Mouse (Mus musculus) neutrophil, adult 5-6 weeks (primary cell): ENCODE measurements around the gene Pa2g4. TPM values are rescaled to one million over a fixed set of nuclear protein-coding genes. Genes with fewer than 3 reads are reported as not detected.

Experiments
- ATAC-seq: fragments of 151-379, 151-347 bp; 2 replicates; pipeline ENCODE4 v1.8.0; 2017; ENCODE audit warnings: mild to moderate bottlenecking, moderate TSS enrichment; ENCODE audit not compliant: insufficient number of reproducible peaks, poor library complexity, low FRiP score, severe bottlenecking; ENCODE audit errors: extremely low read depth
- total RNA-seq: library from RNA; stranded (forward); fragments of 200-1000 nt; gene quantifications from 2 replicates; pipeline ENCODE4 v1.2.3, GENCODE M21; 2017

Pa2g4 gene
- total RNA-seq, 1 experiment from 2014 or later, result 47.6 TPM

GRCm38 (mm10) chr10:128515044-128515443 lies 50.7 kb downstream of the Pa2g4 start:
- ATAC-seq, result no peak

- no peak for ATAC-seq
Observed at GRCm38 (mm10) chr10:128511761-128512160, 54.0 kb downstream of the Pa2g4 start.

DNA sequence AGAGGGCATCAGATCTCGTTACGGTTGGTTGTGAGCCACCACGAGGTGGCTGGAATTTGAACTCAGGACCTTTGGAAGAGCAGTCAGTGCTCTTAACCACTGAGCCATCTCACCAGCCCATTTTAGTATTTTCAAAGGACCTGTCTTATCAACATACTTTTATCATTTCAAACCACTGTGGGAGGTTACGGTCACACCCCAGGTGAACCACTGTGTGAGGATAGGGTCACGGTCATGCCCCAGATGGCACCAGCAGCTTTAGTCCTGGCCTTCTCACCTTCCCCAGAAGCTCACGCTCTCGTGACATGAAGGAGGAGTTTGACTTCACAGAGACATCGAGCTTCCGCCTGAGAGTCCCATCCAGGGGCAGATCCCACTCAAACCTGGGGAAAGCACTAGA lies 54.6 kb downstream of the Pa2g4 start:
- no peak for ATAC-seq

GRCm38 (mm10) chr10:128510301-128510700 lies 55.5 kb downstream of the Pa2g4 start:
- no peak for ATAC-seq

- ATAC-seq, result no peak
Observed at GRCm38 (mm10) chr10:128509831-128510230, 56.0 kb downstream of the Pa2g4 start.

DNA sequence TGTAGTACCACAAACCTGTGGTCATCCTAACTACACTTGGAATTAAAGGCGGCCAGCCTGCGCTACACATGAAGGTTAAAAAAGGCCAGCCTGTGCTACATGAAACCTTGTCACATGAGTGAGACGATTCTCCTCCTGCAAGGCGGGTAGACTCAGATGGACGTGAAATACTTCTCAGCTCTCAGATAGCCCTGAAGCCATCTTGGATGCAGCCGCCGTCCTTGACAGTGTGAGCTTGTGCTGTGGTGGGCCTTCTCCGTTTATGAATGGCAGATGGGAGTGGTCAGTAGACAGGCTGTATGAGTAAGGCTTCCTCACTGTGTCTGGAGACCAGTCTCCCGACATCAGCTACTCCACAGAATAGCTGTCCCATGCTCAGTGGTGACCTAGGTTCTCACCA lies 56.6 kb downstream of the Pa2g4 start:
- ATAC-seq, result no peak

GRCm38 (mm10) chr10:128508260-128508659 lies 57.5 kb downstream of the Pa2g4 start:
- no peak for ATAC-seq

Other genes with a start within 250 kb of the Pa2g4 start
- gene Cnpy2, start 243.5 kb downstream of the Pa2g4 start, total RNA-seq, result 23.6 and 30.7 TPM in 2 replicates
- gene Cs, start 228.3 kb downstream of the Pa2g4 start, total RNA-seq, result 82.9 and 84.7 TPM in 2 replicates
- 23.1 and 23.6 TPM in 2 replicates for gene Coq10a, start 197.0 kb downstream of the Pa2g4 start, total RNA-seq
- 16.0 and 16.8 TPM in 2 replicates for gene Ankrd52, start 188.9 kb downstream of the Pa2g4 start, total RNA-seq
- gene Slc39a5, start 164.8 kb downstream of the Pa2g4 start, total RNA-seq, result not detected in 2 replicates
- gene Nabp2, start 154.5 kb downstream of the Pa2g4 start, total RNA-seq, result 43.4 and 46.3 TPM in 2 replicates
- 53.8 and 59.5 TPM in 2 replicates for gene Rnf41, start 154.3 kb downstream of the Pa2g4 start, total RNA-seq
- 117 and 119 TPM in 2 replicates for gene Smarcc2, start 106.7 kb downstream of the Pa2g4 start, total RNA-seq
- gene Myl6, start 71.8 kb downstream of the Pa2g4 start, total RNA-seq, result 1,334 and 1,420 TPM in 2 replicates
- 0.58 and 2.0 TPM in 2 replicates for gene Myl6b, start 67.3 kb downstream of the Pa2g4 start, total RNA-seq
- 158 and 160 TPM in 2 replicates for gene Esyt1, start 40.1 kb downstream of the Pa2g4 start, total RNA-seq
- 36.2 and 37.9 TPM in 2 replicates for gene Zc3h10, start 18.2 kb downstream of the Pa2g4 start, total RNA-seq
- 1,707 and 2,029 TPM in 2 replicates for gene Rpl41, start 16.7 kb downstream of the Pa2g4 start, total RNA-seq
- gene Erbb3, start 23.7 kb upstream of the Pa2g4 start, total RNA-seq, result 1.3 and 1.6 TPM in 2 replicates
- 404 and 420 TPM in 2 replicates for gene Rps26, start 60.8 kb upstream of the Pa2g4 start, total RNA-seq
- gene Ikzf4, start 80.0 kb upstream of the Pa2g4 start, total RNA-seq, result 0.35 TPM in 1 of 2 replicates, not detected in the other
- 4.3 and 6.2 TPM in 2 replicates for gene Suox, start 108.1 kb upstream of the Pa2g4 start, total RNA-seq
- gene Rab5b, start 130.3 kb upstream of the Pa2g4 start, total RNA-seq, result 129 and 132 TPM in 2 replicates
- not detected in 2 replicates for gene Pmel, start 138.2 kb upstream of the Pa2g4 start, total RNA-seq
- gene Cdk2, start 139.0 kb upstream of the Pa2g4 start, total RNA-seq, result 38.6 and 40.6 TPM in 2 replicates
- gene Dgka, start 178.9 kb upstream of the Pa2g4 start, total RNA-seq, result 264 and 290 TPM in 2 replicates
- gene Pym1, start 181.9 kb upstream of the Pa2g4 start, total RNA-seq, result 56.3 and 57.8 TPM in 2 replicates
- gene Mmp19, start 224.9 kb upstream of the Pa2g4 start, total RNA-seq, result 4.2 and 4.4 TPM in 2 replicates
- 77.7 and 87.9 TPM in 2 replicates for gene Dnajc14, start 238.1 kb upstream of the Pa2g4 start, total RNA-seq
- 7.9 and 8.0 TPM in 2 replicates for gene Tmem198b, start 238.4 kb upstream of the Pa2g4 start, total RNA-seq